Mouse (Mus musculus) heart, postnatal 25 days (tissue): Measurements from ENCODE around the gene Dnpep. TPM values are rescaled to one million over a fixed set of nuclear protein-coding genes. Genes with fewer than 3 reads are reported as not detected.

Source experiments
- DNase-seq: peaks from one replicate; pipeline ENCODE4 v3.0.0; 2022; ENCODE audit warnings: low spot score
- intact Hi-C: fragments of 180-260 bp; cut with DNase I; formaldehyde crosslinking; loops from one replicate; pipeline ENCODE4 v1.15.1; 2025
- total RNA-seq, 2 experiments: library from RNA; stranded (reverse); gene quantifications; 2 replicates each; pipeline ENCODE4 v1.2.3; 2021

Gene Dnpep
- total RNA-seq, 2 experiments from 2014 or later, result 81.8 to 82.7 TPM

GRCm38 (mm10) chr1:75337097-75337496 is 19.3 kb upstream of the Dnpep start:
- DNase-seq, result no peak
- intact Hi-C loops, result no loop called here

- intact Hi-C loops, result no loop called here
Observed at GRCm38 (mm10) chr1:75336461-75336860, 18.7 kb upstream of the Dnpep start.

DNA sequence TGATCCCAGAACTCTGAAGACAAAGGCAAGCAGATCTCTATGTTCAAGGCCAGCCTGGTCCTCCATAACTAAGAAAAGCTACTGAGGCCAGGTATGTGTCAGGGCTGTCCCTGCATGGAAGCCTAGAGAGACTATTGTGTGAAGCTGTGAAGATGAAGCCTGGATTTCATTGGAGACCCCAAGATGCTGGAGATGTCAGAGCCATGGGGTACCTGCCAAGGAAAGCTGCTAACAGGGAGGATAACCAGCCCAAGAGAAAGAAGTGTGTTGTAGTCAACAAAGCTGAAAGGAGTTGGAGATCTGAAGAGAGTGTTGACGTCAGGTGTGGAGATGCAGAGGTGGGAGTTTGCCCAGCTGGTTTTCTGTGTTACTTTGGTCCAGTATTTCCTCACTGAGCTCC is 13.5 kb upstream of the Dnpep start:
- no peak for DNase-seq
- intact Hi-C loops, result no loop called here

More at GRCm38 (mm10) chr1:75336461-75336860, 18.7 kb upstream of the Dnpep start:
- DNase-seq, result no peak

- intact Hi-C loops, result no loop called here
- no peak for DNase-seq
Observed at GRCm38 (mm10) chr1:75327461-75327860, 9.7 kb upstream of the Dnpep start.

DNA sequence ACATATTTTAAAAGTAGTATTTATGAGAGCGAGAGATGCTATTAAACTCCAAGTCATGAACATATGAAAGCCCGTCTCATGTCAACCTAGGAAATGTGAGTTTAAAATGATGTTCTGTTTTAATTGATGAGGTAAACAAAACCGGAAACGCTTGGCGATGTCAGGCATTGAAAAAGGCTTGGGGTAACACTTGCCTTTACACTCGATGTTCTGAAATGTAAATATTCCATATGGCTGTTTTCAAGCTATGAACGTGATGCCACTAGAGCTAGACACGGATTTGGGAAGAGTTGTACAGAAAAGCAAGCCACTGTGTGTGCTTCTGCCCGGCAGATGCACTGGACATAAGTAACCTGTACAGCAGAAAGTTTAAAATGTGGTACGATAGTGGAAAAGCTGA is 1.4 kb upstream of the Dnpep start:
- no peak for DNase-seq
- intact Hi-C loops, result loop anchor here (5.0 kb wide), 3 partner anchors 67 to 732 kb away; partner anchors contain the start of genes Bcs1l, Rnf25, Stk36 and Zfp142

- no peak for DNase-seq
- intact Hi-C loops, result loop anchor here (5.0 kb wide), 3 partner anchors 66 to 731 kb away; partner anchors contain the start of genes Bcs1l, Rnf25, Stk36 and Zfp142
Observed at GRCm38 (mm10) chr1:75318736-75319135, 946 bp upstream of the Dnpep start.

GRCm38 (mm10) chr1:75318301-75318700 is 511 bp upstream of the Dnpep start:
- no peak for DNase-seq
- intact Hi-C loops, result loop anchor here (5.0 kb wide), 3 partner anchors 66 to 731 kb away; partner anchors contain the start of genes Bcs1l, Rnf25, Stk36 and Zfp142

- intact Hi-C loops, result loop anchor here (5.0 kb wide), 3 partner anchors 65 to 730 kb away; partner anchors contain the start of genes Bcs1l, Rnf25, Stk36 and Zfp142
- peak; percentile 85 for DNase-seq
Observed at GRCm38 (mm10) chr1:75316861-75317240, 939 bp downstream of the Dnpep start.

DNA sequence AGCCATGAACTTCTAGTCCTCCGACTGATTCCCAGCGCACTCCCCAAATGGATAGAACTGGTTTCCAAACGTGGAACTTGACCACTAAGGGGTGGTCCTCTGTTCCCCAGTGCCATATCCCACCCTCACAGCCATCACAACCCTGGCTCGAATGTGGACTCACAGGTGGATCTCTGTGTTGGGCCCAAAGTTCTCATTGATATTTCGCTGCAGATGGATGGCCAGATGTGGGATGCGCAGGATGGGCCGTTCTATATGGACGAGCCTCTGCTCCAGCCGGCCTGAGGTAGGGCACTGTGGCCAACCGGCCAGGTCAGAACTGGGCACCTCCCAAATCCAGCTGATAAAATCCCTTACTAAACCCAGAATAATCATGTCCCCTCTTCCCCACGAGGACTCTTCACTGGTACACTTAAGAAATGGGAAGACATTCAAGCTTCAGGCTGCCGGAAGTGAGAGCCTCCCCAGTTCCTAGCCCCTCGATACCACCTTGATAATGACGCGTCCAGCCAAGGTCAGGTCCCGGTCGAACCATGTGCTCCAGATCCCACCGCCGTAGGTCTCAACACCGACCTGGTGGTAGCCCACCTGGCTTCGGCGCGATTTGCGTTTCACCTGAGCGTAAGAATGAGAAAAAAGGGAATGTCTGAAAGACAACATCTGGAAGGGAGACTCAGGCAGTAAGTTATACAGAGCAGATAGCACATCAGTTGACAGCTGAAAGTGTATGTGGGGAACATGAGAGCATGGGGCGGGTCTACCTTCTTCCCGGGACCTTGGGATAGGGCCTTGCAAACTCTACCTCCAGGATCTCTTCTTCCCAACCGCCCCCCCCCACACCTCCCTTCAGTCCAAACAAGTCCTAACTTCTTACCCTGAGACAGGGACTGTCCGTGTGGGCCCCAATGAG is 2.1 kb downstream of the Dnpep start:
- no peak for DNase-seq
- intact Hi-C loops, result loop anchor here (5.0 kb wide), 3 partner anchors 63 to 728 kb away; partner anchors contain the start of genes Bcs1l, Rnf25, Stk36 and Zfp142

DNA sequence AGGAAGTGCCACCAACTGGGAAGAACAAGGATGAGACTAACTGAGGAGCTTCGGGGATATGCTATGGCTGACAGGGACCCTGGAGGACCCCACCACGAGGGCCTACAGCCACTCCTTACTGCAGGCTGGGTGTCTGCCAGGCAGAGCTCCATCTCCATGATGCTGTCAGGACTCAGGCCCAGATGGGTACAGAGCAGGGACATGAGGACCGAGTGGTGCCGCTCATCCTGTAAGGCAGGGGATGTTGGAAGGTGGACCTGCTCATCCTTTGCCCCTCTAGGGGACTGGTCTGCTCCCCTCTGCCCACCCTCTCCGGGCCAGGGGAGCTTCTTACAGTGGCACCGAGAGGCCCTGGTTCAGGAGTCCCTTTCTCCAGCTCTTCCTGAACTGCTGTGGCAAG is 2.8 kb downstream of the Dnpep start:
- intact Hi-C loops, result loop anchor here (5.0 kb wide), 3 partner anchors 63 to 728 kb away; partner anchors contain the start of genes Bcs1l, Rnf25, Stk36 and Zfp142
- no peak for DNase-seq

DNA sequence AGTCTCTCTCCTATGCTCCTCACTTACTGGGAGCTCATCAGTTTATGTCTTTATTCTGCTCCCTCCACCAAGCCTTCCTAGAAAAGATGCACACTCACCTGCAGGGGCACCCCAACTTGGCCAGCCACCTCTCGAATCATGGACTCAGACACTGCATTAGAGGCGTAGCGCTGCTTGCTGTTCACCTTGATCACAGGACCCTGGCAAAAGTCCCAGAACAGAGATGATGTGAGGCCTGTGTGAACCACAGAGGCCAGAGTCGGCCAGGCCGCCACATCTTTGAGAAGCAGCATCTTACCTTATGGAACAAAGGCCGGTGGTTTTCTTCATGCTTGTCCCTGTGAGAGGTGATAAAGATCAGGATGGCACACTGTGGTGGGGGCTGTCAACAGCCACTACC is 6.1 kb downstream of the Dnpep start:
- no peak for DNase-seq
- intact Hi-C loops, result no loop called here

- no peak for DNase-seq
- intact Hi-C loops, result no loop called here
Observed at GRCm38 (mm10) chr1:75304662-75305061, 13.1 kb downstream of the Dnpep start.

GRCm38 (mm10) chr1:75294294-75294693 is 23.5 kb downstream of the Dnpep start:
- no peak for DNase-seq
- intact Hi-C loops, result no loop called here

DNA sequence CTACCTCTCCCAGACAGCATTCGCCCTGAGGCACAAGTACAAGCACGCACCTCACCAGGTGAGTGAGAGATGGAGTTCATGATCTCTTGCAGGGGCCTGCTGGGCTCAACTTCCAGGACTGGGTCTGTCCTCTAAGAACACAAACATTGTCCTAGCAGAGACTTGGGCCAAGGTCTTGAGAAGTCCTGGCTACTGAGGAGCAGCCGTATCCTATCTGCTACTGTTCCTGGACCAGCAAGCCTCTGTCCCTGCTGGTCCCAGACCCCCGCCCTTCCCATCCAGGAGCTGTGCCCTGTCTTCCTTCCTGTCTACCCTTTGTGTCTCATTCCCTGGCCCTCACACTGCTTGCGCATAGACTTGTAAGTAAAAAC is 24.5 kb downstream of the Dnpep start:
- intact Hi-C loops, result no loop called here
- DNase-seq, result no peak

DNA sequence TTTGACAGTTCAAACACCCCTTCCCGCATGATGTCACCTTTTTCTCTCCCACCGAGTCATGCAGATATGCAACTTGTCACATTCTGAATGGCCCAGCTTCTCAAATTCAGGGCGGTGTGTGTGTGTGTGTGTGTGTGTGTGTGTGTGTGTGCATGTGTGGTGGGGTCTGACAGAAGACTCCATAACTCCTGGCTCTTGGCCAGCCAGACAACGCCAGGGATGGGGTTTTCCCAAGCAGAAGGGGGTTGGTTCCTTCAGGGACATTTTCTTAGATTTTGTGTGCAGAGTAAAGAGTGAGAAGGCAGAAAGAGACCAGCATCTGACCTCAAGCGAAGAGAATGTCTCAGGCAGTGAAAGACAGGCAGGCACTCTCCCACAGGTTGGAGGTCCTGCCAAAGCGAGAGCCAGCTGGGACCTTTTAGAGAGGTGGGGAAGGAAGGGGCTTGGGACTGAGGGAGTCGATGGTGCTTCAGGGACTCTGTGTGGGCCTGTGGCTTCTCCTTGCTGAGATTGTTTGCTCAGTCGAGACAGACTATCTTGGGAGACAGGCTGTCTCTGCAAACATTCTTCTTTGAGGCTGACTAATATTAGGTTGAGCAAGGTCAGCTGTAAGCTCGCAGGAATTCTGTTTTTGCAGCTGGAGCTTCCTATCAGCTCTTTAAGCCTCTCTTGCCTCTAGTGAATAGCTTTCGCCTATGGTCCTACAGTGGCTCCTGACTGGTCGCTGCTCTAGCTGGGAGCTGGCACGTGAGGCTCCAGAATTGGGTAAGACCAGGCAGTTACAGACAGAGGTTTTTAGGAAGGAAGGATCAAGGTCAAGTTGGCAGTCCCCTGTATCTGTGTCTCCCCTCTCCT is 25.1 kb downstream of the Dnpep start:
- intact Hi-C loops, result no loop called here
- DNase-seq, result no peak

DNA sequence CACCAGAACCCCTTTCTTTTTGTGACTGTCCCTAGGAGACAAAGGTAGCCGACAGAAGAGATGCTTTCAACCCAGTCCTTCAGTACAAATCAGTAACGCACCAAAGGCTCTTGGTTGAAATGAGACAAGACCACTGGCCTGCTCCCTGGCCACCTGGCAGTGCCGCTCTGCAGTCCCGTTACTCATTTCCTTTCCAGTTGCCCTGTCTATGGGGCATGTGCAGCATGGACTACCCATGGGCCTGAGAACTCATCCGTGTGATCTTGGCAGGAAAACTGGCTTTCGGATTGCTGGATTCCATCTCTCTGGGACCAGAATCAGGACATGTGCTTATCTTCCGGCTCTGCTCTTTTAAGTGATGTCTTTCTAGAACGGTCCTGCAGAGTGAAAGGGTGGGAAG is 26.5 kb downstream of the Dnpep start:
- intact Hi-C loops, result no loop called here
- no peak for DNase-seq

- DNase-seq, result no peak
- intact Hi-C loops, result no loop called here
Observed at GRCm38 (mm10) chr1:75290582-75290981, 27.2 kb downstream of the Dnpep start.

- intact Hi-C loops, result no loop called here
- DNase-seq, result no peak
Observed at GRCm38 (mm10) chr1:75289888-75290431, 27.8 kb downstream of the Dnpep start.

DNA sequence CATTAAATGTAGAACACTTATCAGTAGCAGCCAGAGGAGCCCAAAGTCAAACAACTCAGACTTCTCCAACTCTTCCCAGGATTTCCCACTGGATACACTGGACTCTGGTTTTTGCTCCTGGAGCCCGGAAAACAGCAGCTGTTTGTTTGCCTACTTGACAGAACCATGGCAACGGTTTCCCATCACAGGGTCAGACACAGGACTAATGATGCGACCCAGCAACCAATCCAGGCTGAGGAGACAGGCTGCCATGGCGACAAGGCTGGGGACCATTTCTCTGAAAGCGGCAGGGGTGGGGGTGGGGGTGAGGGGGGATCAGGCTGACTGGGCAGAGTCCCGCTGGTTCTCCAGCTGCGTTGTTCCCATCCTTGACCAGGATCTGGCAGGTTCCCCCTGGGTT is 28.4 kb downstream of the Dnpep start:
- intact Hi-C loops, result no loop called here
- peak; percentile 18 for DNase-seq

GRCm38 (mm10) chr1:75284911-75285310 is 32.9 kb downstream of the Dnpep start:
- intact Hi-C loops, result no loop called here
- no peak for DNase-seq
